Mouse (Mus musculus): ENCODE results near the gene Atp6v0e. TPM values are rescaled to one million over a fixed set of nuclear protein-coding genes. Genes with fewer than 3 reads are reported as not detected.

Gene Atp6v0e
- total RNA-seq, 2 experiments from 2014 or later, result 42.8 to 55.1 TPM

DNA sequence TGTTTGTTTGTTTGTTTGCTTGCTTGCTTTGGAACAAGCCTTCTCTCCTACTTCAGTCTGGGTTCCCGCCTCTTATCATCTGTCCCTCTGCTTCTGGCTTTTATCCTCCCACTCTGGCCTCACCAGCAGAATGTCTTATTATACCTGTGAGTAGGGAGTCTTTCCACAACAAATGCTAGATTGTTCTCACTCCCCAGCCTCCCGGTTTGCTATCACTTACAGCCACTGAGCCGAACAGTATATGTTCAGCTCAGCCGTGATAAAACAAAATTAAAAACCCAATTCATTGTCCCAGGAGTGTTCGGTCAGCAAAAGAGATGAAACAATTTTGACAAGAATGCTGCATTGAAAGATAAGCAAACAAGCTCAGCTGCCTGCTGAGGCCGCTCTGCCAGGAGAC, 47.0 kb downstream of the Atp6v0e start:
- no peak for DNase-seq (ENCODE audit: extremely low spot score in 1 of 2, low spot score in 1 of 2)

GRCm38 (mm10) chr17:26715271-26715758, 52.3 kb downstream of the Atp6v0e start, which contains the start of gene Crebrf:
TSS of gene Crebrf (plus strand) at chr17:26715650.
- peak; percentile 91 to 93 for DNase-seq (ENCODE audit: extremely low spot score in 1 of 2, low spot score in 1 of 2)

DNA sequence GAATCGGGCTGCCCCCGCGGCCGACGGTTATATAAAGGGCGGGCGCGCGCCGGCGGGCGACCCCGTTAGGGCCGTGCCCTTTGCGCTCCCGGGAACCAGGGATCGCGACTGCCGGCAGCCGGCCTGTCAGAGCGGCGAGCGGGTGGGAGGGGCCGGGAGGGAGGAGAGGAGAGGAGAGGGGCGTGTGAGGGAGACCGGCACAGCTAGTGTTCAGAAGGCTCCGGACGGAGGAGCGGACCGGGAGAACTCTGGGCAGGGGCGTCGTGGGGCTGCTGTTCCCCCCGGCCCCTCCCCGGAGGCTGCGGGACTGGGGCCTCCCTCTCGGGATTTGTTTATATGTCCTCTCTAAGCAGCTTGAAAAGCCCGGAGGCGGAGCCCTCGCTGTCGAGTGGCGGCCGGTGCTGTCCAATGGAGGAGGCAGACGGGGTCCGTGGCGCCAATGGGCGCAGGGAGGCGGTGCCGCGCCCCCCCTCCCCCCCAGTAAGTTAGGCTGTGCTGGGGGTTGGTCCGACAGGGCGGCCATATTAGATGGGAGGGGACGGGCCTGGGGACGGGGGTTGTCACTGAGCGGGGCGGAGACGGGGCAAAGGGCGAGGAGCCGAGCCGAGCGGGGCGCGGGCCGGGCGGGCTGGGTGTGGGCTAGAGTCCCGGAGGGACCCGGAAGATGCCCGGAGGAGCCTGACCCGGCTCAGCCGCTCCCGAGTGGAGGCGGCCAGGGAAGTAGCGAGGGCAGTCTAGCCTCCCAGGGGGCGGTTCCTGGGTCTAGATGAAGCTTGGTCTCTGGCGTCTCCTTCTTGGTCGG, 53.1 kb downstream of the Atp6v0e start:
- peak; percentile 77 to 89 for DNase-seq (ENCODE audit: extremely low spot score in 1 of 2, low spot score in 1 of 2)

DNA sequence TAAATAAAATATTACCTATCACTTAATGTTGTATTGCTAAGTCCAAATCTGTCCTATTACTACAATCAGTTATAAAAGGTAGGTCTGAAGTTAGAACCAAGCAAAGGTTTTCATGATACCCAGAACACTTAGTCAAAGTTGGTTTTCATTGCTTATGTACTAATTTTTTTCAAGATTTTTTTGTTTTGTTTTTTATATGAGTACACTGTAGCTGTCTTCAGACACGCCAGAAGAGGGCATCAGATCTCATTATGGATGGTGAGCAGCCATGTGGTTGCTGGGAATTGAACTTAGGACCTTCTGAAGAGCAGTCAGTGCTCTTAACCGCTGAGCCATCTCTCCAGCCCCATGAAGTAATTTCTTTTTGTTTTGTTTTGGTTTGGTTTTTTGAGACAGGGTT, 54.8 kb downstream of the Atp6v0e start:
- DNase-seq (ENCODE audit: extremely low spot score in 1 of 2, low spot score in 1 of 2), result no peak

GRCm38 (mm10) chr17:26719405-26719804, 56.4 kb downstream of the Atp6v0e start:
- no peak for DNase-seq (ENCODE audit: extremely low spot score in 1 of 2, low spot score in 1 of 2)

GRCm38 (mm10) chr17:26721802-26722201, 58.8 kb downstream of the Atp6v0e start:
- no peak for DNase-seq (ENCODE audit: extremely low spot score in 1 of 2, low spot score in 1 of 2)

DNA sequence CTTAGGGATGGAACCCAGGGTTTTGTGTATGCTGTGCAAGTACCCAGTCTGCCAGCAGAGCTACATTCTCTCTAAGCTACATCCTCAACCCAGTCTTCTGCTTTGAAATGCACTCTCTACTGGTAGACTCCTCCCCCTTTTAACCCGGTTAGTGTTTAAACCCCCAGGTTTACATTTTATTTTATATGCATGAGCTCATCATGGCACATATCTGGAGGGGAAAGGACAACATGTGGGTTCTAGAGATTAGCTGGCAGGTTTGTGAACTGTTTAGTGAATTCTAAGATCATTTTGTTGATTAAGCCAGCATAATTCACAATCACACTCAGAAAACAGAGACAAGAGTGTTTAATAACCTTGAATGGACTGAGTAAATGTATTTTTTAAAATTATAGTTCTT, 61.8 kb downstream of the Atp6v0e start:
- DNase-seq (ENCODE audit: extremely low spot score in 1 of 2, low spot score in 1 of 2), result no peak

- no peak for DNase-seq (ENCODE audit: extremely low spot score in 1 of 2, low spot score in 1 of 2)
Measured at GRCm38 (mm10) chr17:26726674-26727073, 63.6 kb downstream of the Atp6v0e start.

DNA sequence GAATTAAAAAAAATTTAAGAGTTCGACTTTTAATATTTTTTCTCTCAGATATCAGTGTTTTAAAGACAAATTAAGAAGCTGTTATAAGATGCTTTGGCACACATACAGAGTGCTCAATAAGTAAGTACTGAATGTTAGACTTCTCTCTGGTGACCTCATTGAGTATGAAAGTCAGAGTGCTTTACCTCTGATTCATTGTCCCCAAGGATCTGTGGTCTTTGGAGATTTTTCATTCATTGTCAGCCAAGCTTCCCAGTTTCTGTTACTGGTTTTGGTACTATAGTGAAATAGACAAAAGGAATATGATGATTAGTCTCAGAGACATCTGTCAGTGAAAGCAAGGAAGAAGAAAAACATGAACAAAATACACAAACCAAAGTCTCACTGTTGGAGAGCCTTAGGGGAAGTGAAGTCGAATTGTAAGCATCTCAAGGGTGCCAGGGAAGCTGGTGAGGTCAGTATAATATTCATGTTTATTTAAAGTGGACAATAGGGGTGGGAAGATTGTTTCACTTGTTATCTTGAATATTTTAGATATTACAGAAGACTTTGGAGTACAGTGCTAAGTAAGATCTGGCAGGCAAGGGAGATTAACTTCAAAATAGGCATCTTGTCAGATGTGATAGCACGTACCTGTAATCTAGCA, 64.2 kb downstream of the Atp6v0e start:
- DNase-seq (ENCODE audit: extremely low spot score in 1 of 2, low spot score in 1 of 2), result no peak

DNA sequence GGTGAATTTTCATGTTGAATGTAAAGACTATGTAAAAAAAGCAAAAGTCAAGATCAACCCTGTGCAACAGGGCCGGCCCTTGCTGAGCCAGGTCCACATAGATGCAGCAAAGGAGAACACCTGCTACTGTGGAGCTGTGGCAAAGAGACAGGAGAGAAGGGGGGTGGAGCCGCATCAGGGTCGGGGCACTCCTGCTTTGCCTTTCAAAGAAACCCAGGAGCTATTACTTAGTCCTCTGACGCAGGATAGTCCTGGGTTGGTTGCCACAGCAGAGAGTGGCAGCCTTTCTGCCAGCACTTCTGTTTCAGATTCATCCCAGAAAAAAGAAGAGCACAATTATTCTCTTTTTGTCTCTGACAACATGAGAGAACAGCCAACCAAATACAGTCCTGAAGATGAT, 79.5 kb downstream of the Atp6v0e start:
- DNase-seq (ENCODE audit: extremely low spot score in 1 of 2, low spot score in 1 of 2), result no peak

DNA sequence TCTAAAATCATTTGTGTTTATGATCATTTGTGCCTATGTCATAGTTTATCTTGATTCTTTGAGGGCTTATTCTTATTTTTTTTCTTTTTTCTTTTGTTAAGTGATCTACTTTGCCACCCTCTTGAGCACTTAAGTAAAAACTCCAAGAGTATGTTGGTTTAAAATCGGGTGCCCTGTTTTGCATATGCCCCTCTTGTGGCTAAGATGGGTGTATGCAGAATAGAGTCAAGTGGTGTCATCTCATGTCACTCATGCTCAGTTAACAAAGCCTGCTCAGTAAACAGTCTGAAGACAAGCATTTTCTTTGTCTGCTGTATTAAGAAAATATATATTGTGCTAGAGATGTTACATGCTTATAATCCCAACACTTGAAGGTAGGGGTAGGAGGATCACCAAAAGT, 80.3 kb downstream of the Atp6v0e start:
- DNase-seq (ENCODE audit: extremely low spot score in 1 of 2, low spot score in 1 of 2), result no peak

Other genes with a start within 250 kb of the Atp6v0e start
- 10 to 100 TPM; 72.1 to 76.1 TPM for gene Neurl1b, start 248.4 kb upstream of the Atp6v0e start, total RNA-seq (2021)
- 100 to 1,000 TPM; 114 to 118 TPM for gene Ergic1, start 101.7 kb upstream of the Atp6v0e start, total RNA-seq (2021)
- gene Dusp1, start 101.1 kb upstream of the Atp6v0e start, total RNA-seq (2021), result 10 to 100 TPM; 14.7 to 18.3 TPM
- 10 to 100 TPM; 69.0 to 70.2 TPM for gene Crebrf, start 52.4 kb downstream of the Atp6v0e start, total RNA-seq (2021)
- gene Bnip1, start 117.8 kb downstream of the Atp6v0e start, total RNA-seq (2021), result 10 to 100 TPM; 28.7 to 29.7 TPM
- gene Nkx2-5, start 181.8 kb downstream of the Atp6v0e start, total RNA-seq (2021), result not detected

Data from layer of hippocampus, postnatal 25 days (tissue).